Mouse (Mus musculus) embryonic facial prominence, embryonic 10.5 days (tissue): ENCODE data around the gene Uroc1. TPM values are rescaled to one million over a fixed set of nuclear protein-coding genes. Genes with fewer than 3 reads are reported as not detected.

ENCODE experiments used
- DNase-seq: peaks from one replicate; pipeline ENCODE4 v3.0.0-alpha.2; 2017; ENCODE audit warnings: low spot score
- H3K27ac ChIP-seq: fragments of 300-500 bp; sonication (generic); replicated peaks from 2 replicates; pipeline ENCODE4 v1.5.1; 2016; ENCODE audit warnings: mild to moderate bottlenecking
- H3K27me3 ChIP-seq: fragments of 300-500 bp; sonication (generic); replicated peaks from 2 replicates; pipeline ENCODE4 v1.6.1; 2016; ENCODE audit warnings: low read depth, mild to moderate bottlenecking; ENCODE audit not compliant: poor library complexity, severe bottlenecking
- H3K36me3 ChIP-seq: fragments of 300-500 bp; sonication (generic); replicated peaks from 2 replicates; pipeline ENCODE4 v1.6.1; 2016; ENCODE audit warnings: mild to moderate bottlenecking, moderate library complexity
- H3K4me1 ChIP-seq: fragments of 300-500 bp; sonication (generic); 2 replicates; pipeline ENCODE4 v1.6.1; 2016
- H3K4me3 ChIP-seq: fragments of 300-500 bp; sonication (generic); 2 replicates; pipeline ENCODE4 v1.5.1; 2016; ENCODE audit warnings: mild to moderate bottlenecking, moderate library complexity
- H3K9me3 ChIP-seq: fragments of 300-500 bp; sonication (generic); 2 replicates; pipeline ENCODE4 v1.6.1; 2016; ENCODE audit warnings: mild to moderate bottlenecking
- WGBS: fragments of 180-500 bp; shearing (Covaris S2); methylation state at CpG from one replicate; pipeline ENCODE4 v1.1.7; 2016; 5-methylcytosine and 5-hydroxymethylcytosine counted together
- polyA plus RNA-seq: library from polyadenylated mRNA; unstranded; fragments of >200 nt; fragmentation: Nextera tagmentation; extraction: Ambion mirVana; gene quantifications from 2 replicates; pipeline ENCODE4 v1.2.1, GENCODE M21; 2016

The Uroc1 gene
- 0.04 TPM in 1 of 2 replicates, not detected in the other for polyA plus RNA-seq

DNA sequence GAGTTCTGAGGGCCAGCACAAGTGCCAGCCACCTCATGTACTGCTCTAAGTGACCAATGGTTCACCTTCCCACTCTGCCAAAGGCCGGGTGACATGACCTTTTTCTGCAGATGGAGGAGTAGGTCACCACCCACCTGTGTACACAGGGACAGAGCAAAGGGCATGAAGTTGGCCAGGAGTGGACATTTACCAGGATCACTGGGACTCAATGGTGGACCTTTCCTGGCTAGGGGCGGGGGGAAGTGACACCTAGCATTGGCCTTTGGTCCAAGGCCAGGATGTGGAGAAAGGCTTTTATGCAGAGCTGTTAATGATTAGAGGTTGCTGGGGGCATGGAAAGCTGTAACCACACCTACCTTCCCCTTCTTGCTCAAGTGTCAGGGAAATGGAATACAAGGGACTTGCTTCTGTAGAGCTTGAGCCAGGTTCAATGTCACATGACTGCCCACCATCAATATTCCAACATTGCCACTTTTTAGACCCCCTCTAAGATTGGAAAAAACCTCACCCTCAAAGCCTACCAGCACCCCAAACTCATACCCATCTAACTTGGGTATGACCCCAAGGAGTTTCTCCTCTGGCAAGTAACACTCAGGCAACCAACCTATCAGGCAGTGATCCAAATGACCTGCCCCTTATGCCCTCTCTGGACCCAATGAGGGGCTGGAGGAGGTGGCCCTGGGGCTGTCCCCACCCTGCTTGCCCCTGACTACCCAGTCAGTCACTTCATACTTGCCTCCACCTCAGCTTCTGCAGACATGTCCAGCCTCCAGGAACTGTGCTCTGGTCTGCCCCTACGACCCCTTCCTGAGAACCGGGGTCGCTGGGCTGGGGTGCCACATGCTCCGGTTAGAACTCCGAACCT lies at the start of gene Uroc1:
Gene Uroc1, plus strand, starts transcription at position 724 of the 865 bp plus-strand sequence.
- H3K4me1 ChIP-seq: no peaks in the 10 kb centered on the region
- H3K9me3 ChIP-seq: no peaks in the 10 kb centered on the region
- H3K27me3 ChIP-seq: no peaks in the 10 kb centered on the region
- 84% methylated on average over 7 of the region's 7 CpGs for WGBS
- no peak within 1 kb of the TSS for H3K4me3 ChIP-seq
- no peak for DNase-seq
- no peak within 1 kb of the TSS for H3K27ac ChIP-seq
- H3K36me3 ChIP-seq: no peaks in the 10 kb centered on the region

DNA sequence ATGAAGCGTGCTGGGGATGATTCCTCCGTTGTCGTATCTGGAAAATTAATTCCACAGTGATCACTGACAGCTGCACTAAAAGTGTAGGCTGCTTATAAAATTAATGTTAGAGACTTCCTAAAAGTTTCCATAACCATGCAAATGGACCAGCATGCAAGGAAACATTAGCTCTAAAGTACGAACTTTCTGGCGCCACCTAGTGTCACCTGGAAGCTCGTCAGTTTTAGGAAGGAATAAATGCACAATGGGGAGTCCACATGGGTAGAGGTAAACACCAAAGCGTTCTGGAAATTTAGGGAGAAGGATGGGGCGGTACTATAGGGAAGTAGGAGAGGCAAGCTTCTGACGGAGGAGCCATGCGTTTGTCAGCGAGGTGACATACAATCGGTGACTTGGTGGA lies 44.8 kb upstream of the Uroc1 start:
- WGBS: 55% methylated on average over 12 of the region's 12 CpGs
- no peak overlapping the region for H3K4me3 ChIP-seq
- H3K4me1 ChIP-seq: no peaks in the 10 kb centered on the region
- no peak for DNase-seq
- peaks cover 19% of the 10 kb centered on the region; the same call in 1 of the 2 replicates for H3K9me3 ChIP-seq
- H3K27ac ChIP-seq: no peak overlapping the region
- H3K36me3 ChIP-seq: no peaks in the 10 kb centered on the region
- H3K27me3 ChIP-seq: no peaks in the 10 kb centered on the region

GRCm38 (mm10) chr6:90300919-90301318 lies 32.2 kb upstream of the Uroc1 start, which contains the start of gene BC048671:
Gene BC048671, plus strand, starts transcription at chr6:90301219.
- DNase-seq: no peak
- WGBS: 88% methylated on average over 1 of the region's 1 CpGs
- H3K9me3 ChIP-seq: peaks cover 7% of the 10 kb centered on the region; the same call in 1 of the 2 replicates
- no peaks in the 10 kb centered on the region for H3K36me3 ChIP-seq
- H3K27ac ChIP-seq: no peak within 1 kb of the TSS
- H3K27me3 ChIP-seq: no peaks in the 10 kb centered on the region
- H3K4me1 ChIP-seq: no peaks in the 10 kb centered on the region
- H3K4me3 ChIP-seq: no peak within 1 kb of the TSS

DNA sequence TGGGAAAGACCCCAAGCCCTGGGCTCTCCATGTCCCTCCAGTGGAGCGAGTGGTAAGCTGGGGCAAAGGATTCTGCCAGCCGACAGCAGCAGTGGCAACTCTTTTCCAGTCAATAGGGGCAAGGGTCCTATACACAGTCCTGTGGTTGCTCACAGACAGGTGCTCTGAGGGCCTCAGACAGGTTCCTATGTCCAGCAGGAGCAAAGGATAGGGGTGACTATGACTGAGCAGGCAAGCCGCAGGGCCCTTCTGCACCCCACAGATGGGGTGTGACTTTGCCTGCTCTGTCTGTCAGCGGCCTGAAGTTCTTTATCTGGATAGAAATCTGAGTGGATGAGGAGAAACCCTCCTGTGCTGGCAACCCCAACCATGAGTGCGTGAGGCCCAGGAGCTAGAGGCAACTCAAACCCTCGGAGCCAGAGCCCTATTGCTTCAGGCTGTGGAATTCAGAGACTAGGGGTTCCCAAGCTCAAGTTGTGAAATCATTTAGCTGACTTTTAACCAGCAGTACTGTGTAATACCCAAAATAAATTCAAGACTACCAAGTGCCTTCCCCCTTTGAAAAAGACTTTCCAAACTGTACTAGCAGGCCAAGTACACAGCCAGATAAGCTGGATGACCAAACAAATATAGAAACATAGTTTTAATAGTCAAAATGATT lies 26.6 kb upstream of the Uroc1 start:
- H3K27me3 ChIP-seq: no peaks in the 10 kb centered on the region
- DNase-seq: no peak
- no peak overlapping the region for H3K4me3 ChIP-seq
- WGBS: 85% methylated on average over 6 of the region's 6 CpGs
- peaks cover 20% of the 10 kb centered on the region for H3K9me3 ChIP-seq
- H3K36me3 ChIP-seq: no peaks in the 10 kb centered on the region
- H3K4me1 ChIP-seq: no peaks in the 10 kb centered on the region
- no peak overlapping the region for H3K27ac ChIP-seq

DNA sequence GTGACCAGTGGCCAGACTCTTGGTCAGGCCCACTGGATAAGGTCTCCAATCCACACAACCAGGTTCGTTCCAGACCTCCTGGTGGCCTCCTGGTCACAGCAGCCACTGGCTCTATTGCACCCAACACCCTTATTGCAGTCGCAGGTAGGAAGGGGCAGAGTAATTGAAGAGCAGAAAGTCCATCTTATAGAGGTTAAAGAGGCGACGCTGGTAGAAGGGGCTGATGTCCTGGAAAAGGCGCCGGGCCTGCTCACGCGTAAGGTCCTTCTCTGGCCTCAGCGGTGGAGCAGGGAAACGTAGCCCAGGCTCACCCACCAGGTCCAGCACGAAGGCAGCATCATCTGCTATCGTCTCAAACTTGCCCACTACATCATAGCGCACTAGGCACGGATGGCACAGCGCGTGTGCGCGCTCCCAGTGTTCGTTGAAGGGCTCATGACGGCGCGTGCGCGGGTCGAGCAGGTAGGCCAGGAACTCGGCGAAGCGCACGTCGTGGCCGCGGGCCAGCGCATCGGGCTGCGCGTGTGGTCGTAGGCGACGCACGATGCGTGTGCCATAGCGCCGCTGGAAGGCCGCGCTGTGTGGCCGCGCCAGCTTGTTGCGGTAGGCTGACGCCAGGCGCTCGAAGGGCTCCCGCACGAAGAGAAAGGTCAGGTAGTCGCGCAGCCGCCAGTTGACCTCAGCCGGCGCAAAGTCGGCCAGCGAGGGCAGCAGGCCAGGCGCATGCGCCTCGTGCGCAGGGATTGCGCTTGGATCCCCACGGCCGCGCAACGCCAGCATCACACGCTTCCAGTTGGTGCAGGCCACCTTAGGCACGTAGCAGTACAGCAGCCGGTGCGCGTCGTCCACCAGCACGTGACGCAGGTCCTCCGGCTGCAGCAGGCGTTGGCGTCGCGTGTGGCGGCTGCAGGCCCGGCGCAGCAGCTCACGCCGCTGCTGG lies 24.0 kb upstream of the Uroc1 start:
- H3K4me3 ChIP-seq: no peak overlapping the region
- no peaks in the 10 kb centered on the region for H3K4me1 ChIP-seq
- no peak for DNase-seq
- H3K27me3 ChIP-seq: no peaks in the 10 kb centered on the region
- peaks cover 20% of the 10 kb centered on the region for H3K9me3 ChIP-seq
- 87% methylated on average over 87 of the region's 87 CpGs for WGBS
- H3K27ac ChIP-seq: no peak overlapping the region
- H3K36me3 ChIP-seq: no peaks in the 10 kb centered on the region

- Histone ChIP-seq H3K36me3 (no peaks in the 10 kb centered on the region), H3K4me1 (no peaks in the 10 kb centered on the region), H3K9me3 (peaks cover 3% of the 10 kb centered on the region; the same call in 1 of the 2 replicates), H3K27me3 (no peaks in the 10 kb centered on the region), H3K4me3 (no peak overlapping the region), H3K27ac (no peak overlapping the region)
- no peak for DNase-seq
- WGBS: 86% methylated on average over 5 of the region's 5 CpGs
Measured at GRCm38 (mm10) chr6:90315961-90316360, 17.1 kb upstream of the Uroc1 start.

GRCm38 (mm10) chr6:90317510-90318258 lies 15.4 kb upstream of the Uroc1 start:
- H3K9me3 ChIP-seq: no peaks in the 10 kb centered on the region
- no peaks in the 10 kb centered on the region for H3K4me1 ChIP-seq
- H3K27ac ChIP-seq: no peak overlapping the region
- H3K36me3 ChIP-seq: no peaks in the 10 kb centered on the region
- DNase-seq: no peak
- WGBS: 77% methylated on average over 2 of the region's 2 CpGs
- no peak overlapping the region for H3K4me3 ChIP-seq
- H3K27me3 ChIP-seq: no peaks in the 10 kb centered on the region

DNA sequence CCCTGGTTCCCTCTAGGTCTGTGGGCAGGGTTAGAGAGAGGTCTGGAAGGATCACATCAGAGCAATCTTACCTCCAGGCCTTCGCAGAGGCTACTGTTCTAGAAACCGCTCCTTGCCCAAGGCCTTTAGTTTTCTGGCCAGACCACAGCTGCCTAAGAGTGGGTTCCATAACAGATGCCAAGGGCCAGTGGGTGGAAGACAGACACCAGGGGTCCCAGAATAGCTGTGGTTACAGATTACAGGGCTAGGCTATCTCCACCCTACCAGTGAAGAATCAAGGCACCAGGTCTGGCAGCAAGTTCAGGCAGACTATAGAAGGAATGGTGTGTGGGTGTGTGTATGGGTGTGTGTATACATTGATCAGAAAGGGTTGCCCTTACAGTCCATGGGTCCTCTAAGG lies 14.1 kb upstream of the Uroc1 start:
- no peaks in the 10 kb centered on the region for H3K4me1 ChIP-seq
- H3K9me3 ChIP-seq: no peaks in the 10 kb centered on the region
- DNase-seq: no peak
- H3K36me3 ChIP-seq: no peaks in the 10 kb centered on the region
- WGBS: 96% methylated on average over 2 of the region's 2 CpGs
- peaks cover 5% of the 10 kb centered on the region; the same call in 1 of the 2 replicates for H3K27me3 ChIP-seq
- H3K27ac ChIP-seq: no peak overlapping the region
- H3K4me3 ChIP-seq: no peak overlapping the region

DNA sequence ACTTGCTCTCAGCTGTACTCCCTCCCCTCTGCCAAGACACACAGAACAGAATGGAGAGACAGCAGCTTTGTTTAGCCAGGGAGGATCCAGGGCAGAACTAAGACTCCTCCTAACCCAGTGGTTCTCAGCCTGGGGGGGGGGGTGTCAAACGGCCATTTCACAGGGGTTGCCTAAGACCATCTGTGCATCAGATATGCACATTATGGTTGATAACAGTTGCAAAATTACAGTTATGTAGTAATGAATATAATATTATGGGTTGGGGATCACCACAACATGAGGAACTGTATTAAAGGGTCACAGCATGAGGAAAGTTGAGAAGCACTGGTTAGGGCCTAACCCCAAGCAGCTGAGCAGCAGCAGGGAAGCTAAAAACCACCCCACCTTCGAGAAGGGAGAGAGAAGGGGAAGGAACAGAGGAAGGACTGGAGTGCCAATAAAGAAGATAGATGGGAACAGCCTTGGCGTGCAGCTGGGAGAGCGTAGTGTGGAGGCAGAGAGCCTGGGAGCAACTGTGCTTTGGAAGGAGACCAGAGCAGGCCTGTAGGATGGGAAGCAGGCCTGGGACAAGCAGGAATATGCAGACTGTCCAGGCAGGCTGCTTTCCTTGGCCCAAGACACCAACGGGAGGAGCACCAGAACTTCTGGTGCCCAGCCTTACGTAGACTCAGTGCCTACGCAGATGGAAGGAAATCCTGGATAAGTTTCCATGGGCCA lies 13.5 kb upstream of the Uroc1 start:
- Histone ChIP-seq H3K36me3 (no peaks in the 10 kb centered on the region), H3K27me3 (peaks cover 8% of the 10 kb centered on the region; the same call in 1 of the 2 replicates), H3K4me3 (no peak overlapping the region), H3K27ac (no peak overlapping the region), H3K9me3 (no peaks in the 10 kb centered on the region), H3K4me1 (peaks cover under 1% of the 10 kb centered on the region; the same call in 1 of the 2 replicates)
- WGBS: 81% methylated on average over 7 of the region's 7 CpGs
- no peak for DNase-seq

GRCm38 (mm10) chr6:90320429-90320828 lies 12.7 kb upstream of the Uroc1 start:
- DNase-seq: no peak
- WGBS: 83% methylated on average over 5 of the region's 5 CpGs
- Histone ChIP-seq H3K4me1 (peaks cover 7% of the 10 kb centered on the region), H3K4me3 (no peak overlapping the region), H3K9me3 (no peaks in the 10 kb centered on the region), H3K27ac (no peak overlapping the region), H3K36me3 (no peaks in the 10 kb centered on the region), H3K27me3 (peaks cover 15% of the 10 kb centered on the region)

DNA sequence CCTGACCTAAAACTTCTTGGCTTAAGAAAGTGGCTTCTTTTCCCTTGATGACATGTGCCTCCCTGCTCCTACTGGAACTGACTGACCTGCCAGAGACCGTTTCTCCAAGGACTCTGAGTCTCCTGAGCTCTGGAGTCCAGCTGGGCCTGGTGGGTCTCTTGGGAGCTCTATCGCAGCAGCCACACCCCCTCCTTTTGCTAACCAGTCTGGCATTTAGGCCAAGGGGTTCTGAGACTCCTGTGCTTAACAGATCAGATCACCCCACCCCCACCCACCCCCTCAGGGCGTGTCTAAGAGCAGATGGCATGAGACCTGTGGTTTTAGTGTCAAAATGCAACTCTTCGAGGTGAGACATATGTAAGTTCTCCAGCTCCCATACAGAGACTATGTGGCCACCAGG lies 11.3 kb upstream of the Uroc1 start:
- no peaks in the 10 kb centered on the region for H3K36me3 ChIP-seq
- 48% methylated on average over 4 of the region's 4 CpGs for WGBS
- DNase-seq: no peak
- H3K9me3 ChIP-seq: no peaks in the 10 kb centered on the region
- no peak overlapping the region for H3K27ac ChIP-seq
- peaks cover 7% of the 10 kb centered on the region for H3K4me1 ChIP-seq
- peaks cover 27% of the 10 kb centered on the region for H3K27me3 ChIP-seq
- H3K4me3 ChIP-seq: no peak overlapping the region
